Mouse (Mus musculus): Measurements from ENCODE around the gene Klhl9.

The Klhl9 gene

GRCm38 (mm10) chr4:88714281-88714680, 8.0 kb downstream of the Klhl9 start:
- no peak for DNase-seq

GRCm38 (mm10) chr4:88707128-88707826, 15.0 kb downstream of the Klhl9 start:
- DNase-seq, result no peak

DNA sequence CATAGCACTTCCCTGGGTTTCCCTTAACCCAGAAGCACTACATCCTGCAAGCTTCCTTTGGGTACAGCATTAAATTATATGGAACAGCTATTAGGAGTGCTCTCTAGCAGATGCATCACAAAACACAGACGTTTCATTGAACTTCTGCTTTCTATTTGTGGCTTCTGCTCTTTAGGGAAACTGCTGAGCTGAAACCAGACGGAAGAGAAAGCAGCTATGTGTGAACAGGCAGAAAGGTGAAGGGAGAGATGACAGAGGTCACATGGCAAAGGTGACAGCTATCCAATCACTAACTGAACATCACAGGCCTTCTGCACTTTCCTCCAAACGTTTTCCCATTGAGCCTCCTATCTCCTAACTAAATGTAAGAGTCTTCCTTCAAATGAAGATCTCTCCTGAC, 16.3 kb downstream of the Klhl9 start:
- DNase-seq, result no peak

- DNase-seq, result no peak
These were observed 23.0 kb downstream of the Klhl9 start for GRCm38 (mm10) chr4:88699301-88699700.

DNA sequence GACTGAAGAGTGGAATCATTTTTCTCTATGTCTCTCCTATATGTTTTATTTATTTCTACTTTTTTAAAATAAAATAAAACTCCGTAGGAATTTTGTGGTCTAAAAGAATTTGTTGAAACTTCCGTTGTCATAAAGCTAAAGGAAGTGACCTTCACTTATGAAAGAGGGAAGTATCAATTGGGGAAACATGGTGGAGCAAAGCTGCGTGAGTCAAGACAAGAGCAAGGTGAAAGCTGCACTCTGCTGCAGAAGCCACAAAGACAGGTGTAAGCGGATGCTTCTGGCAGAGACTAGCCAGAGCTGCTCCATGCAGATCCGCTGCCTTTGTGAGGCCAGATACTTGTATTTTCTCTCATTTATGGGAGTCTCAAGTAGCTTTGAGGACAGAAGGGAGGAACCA, 23.5 kb downstream of the Klhl9 start:
- no peak for DNase-seq

GRCm38 (mm10) chr4:88697753-88698152, 24.5 kb downstream of the Klhl9 start:
- DNase-seq, result no peak

GRCm38 (mm10) chr4:88697108-88697507, 25.2 kb downstream of the Klhl9 start:
- DNase-seq, result no peak

DNA sequence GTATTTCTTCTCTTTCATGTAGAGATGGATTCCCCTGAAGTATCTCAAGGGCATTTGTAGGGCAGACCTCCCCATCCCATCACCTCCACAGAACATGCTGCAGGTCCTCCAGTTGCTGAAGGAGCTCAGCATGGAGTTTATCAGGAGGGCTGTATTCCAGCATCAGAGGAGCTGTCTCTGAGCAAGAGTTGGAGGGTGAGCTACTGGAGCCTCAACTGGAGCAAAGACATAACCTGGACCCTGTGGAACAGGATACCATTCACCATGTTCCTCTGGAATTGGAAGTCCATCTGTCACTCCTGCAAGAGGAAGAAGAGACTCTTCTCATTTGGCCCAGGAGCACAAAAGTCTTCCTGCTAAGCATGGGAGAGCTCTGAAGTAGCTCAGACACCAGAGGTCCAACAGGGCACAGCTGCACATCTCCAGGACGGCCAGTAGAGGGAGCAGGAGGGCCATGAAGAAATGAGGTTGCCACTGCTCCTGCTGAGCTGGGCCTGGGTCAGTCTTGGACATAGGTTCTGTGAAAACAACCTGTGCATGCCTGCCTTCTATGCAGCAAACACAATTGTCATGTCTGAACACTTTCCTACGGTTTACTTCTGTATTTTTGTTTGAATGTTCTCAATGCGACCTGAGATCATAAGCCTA, 25.9 kb downstream of the Klhl9 start:
- peak; percentile 40 to 44 for DNase-seq

DNA sequence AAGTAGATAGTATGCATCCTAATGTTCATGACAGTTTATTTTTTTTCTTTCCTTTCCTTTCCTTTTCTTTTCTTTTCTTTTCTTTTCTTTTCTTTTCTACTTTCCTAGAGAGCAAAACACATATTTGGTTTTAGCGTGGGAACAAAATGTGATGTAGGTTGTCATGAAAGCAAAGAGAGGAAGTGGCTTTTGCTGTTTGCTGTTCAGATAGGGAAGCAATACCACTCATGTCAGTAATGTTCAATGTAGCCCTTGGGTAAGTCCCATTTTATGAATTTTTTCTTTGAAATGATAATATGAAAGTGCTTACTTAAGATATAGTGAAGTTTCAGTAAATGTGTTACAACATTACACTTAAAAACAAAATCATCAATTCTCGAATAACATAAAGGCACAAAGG, 28.9 kb downstream of the Klhl9 start:
- DNase-seq, result no peak

GRCm38 (mm10) chr4:88692537-88692936, 29.7 kb downstream of the Klhl9 start:
- DNase-seq, result no peak

DNA sequence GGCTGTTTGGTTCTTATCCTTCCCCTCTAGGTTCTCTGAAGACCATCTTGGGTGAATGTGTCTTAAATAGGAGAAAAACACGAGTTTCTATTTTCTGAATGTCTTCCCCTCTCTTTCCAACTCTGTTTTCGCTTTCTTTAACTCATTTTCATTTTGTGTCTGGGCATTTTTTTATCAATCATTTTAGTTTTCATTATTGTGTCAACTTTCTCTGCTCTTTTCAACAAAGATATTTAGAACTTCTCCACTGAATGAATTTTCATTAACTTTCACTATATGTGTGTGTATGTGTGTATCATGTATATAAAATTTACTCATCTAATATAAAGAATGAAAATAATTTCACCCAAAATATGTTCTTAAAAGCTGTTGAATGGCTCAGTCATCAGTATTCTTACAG, 31.0 kb downstream of the Klhl9 start, which contains the start of gene Ifnab:
Ifnab (minus strand) TSS at position 101 of the 400 bp plus-strand sequence.
- DNase-seq, result no peak

DNA sequence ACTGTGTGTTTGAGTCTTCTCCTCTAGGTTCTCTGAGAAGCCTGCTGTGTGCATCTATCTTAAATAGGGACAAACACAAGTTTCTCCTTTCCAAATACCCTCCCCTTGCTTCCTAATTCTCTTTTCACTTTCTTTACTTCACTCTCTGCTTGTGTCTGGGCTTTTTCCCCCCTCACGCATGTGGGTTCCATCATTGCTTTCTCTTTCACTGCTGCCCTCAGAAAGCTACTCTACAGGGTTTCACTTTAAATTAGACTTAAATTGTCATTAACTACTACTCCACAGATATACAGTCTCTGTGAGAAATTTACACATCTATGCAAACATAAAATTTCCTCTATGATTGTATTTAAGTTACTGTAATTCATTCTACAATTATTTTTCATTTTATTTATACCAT, 38.5 kb downstream of the Klhl9 start, which contains the start of gene Ifna2:
Ifna2 (minus strand) TSS at position 101 of the 400 bp plus-strand sequence.
- DNase-seq, result no peak

- DNase-seq, result no peak
These were observed 40.9 kb downstream of the Klhl9 start for GRCm38 (mm10) chr4:88681353-88681752.

DNA sequence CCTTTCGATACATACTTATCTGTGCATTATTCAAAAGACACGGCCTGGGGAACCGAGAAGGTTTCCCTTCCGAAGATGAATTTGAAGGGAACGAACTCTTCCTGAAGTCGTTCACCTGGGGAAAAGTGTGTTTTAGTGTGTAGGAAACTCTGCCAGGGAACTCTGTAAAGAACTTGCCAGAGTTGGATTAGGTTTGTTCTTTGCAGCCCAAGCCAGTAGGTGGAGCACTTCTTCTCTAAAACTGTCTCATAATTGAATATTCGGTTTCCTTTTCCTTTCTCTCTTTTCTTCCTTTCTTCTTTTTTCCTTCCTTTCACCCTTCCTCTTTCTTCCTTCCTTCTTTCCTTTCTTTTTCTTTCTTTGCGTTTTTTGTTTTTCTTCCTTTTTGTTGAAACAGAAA, 41.9 kb downstream of the Klhl9 start:
- DNase-seq, result no peak

GRCm38 (mm10) chr4:88676824-88677223, 45.4 kb downstream of the Klhl9 start, which contains the start of gene Ifna16:
Gene Ifna16, minus strand, starts transcription at chr4:88676924.
- no peak for DNase-seq

Data from thymus, adult 18-20 months (tissue).